Mouse (Mus musculus): ENCODE data around the gene Gm4707. TPM values are rescaled to one million over a fixed set of nuclear protein-coding genes. Genes with fewer than 3 reads are reported as not detected.
A peak's percentile ranks its signal among the peaks of the same experiment; 100 is the strongest.

Gm4707 gene
- total RNA-seq, 1 experiment, result 3.9 TPM

GRCm38 (mm10) chr17:71484711-71485110, 25.0 kb upstream of the Gm4707 start:
- Histone ChIP-seq H3K4me1 (ENCODE audit: control insufficient read depth in 2 of 2, insufficient read depth in 2 of 2, low read length in 2 of 2, poor library complexity in 1 of 2) (peaks cover 4 to 14% of the 10 kb centered on the region in 2 experiments; a peak in 3 of 4 replicates), H3K27ac (ENCODE audit: insufficient read depth, low read depth, low read length, poor library complexity, severe bottlenecking) (no peak overlapping the region), H3K36me3 (ENCODE audit: control insufficient read depth, insufficient read depth, low read length, poor library complexity, severe bottlenecking) (no peaks in the 10 kb centered on the region), H3K9ac (ENCODE audit: insufficient read depth, low read depth, low read length, poor library complexity, severe bottlenecking) (no peak overlapping the region), H3K9me3 (ENCODE audit: control insufficient read depth, insufficient read depth, low read depth, low read length) (no peaks in the 10 kb centered on the region), H3K4me3 (ENCODE audit: insufficient read depth in 1 of 2, low read depth in 1 of 2, low read length in 2 of 2, poor library complexity in 1 of 2, severe bottlenecking in 1 of 2) (no peak overlapping the region)
- no peak for DNase-seq (ENCODE audit: low read depth, low spot score)
- in situ Hi-C loops (cut with MboI; ENCODE audit: low sequenced_read_pairs in 2 of 2, unreplicated experiment in 2 of 2), result no loop called here
- TF ChIP-seq HCFC1 (IDR thresholded peaks at IDR 0.05; ENCODE audit: borderline replicate concordance, insufficient read depth, low read length) (no peak), ZC3H11A (IDR thresholded peaks at IDR 0.05; ENCODE audit: borderline replicate concordance, low read depth, low read length) (no peak), CHD2 (IDR thresholded peaks at IDR 0.05; ENCODE audit: low read depth, low read length) (no peak)

DNA sequence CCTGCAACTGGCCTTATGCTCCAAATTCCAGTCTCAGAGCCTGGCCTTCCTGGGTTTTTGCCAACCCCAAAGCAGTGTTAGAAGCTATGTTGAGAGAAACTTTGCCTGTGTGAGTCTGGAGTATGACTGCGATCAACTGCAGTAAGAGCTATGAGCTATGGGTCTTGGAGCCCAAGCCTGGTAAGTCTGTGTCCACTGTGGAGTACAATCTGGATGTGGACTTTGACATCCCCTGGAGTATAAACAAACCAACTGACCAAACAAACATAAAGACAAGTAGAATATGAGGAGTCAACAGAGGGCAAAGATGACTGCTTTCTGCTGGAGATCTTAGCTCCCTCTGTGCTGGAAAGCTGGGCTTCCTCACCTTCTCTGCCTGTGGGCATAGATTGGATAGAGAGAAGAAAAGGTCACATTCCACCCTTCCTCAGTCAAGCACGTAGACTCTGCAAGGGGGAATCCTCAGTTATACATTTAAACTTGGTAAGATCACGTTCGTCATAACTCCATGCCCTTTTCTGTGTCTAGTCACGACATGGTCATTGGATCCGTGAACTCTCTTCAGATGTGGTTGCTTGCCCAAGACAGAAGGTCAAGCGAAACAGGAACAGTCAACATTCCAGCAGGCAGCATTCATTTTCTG, 23.8 kb upstream of the Gm4707 start:
- H3K9me3 ChIP-seq (ENCODE audit: control insufficient read depth, insufficient read depth, low read depth, low read length), result no peaks in the 10 kb centered on the region
- TF ChIP-seq ZNF384 (IDR thresholded peaks at IDR 0.05; ENCODE audit: low read depth, low read length) (no peak), MAFK (IDR thresholded peaks at IDR 0.05; ENCODE audit: insufficient read depth, low read depth, low read length) (no peak), HCFC1 (IDR thresholded peaks at IDR 0.05; ENCODE audit: borderline replicate concordance, insufficient read depth, low read length) (no peak), CHD2 (IDR thresholded peaks at IDR 0.05; ENCODE audit: low read depth, low read length) (no peak), ZC3H11A (IDR thresholded peaks at IDR 0.05; ENCODE audit: borderline replicate concordance, low read depth, low read length) (no peak)
- no peak overlapping the region for H3K4me3 ChIP-seq (ENCODE audit: insufficient read depth in 1 of 2, low read depth in 1 of 2, low read length in 2 of 2, poor library complexity in 1 of 2, severe bottlenecking in 1 of 2)
- in situ Hi-C loops (cut with MboI; ENCODE audit: low sequenced_read_pairs in 2 of 2, unreplicated experiment in 2 of 2), result no loop called here
- no peak for DNase-seq (ENCODE audit: low read depth, low spot score)
- no peaks in the 10 kb centered on the region for H3K36me3 ChIP-seq (ENCODE audit: control insufficient read depth, insufficient read depth, low read length, poor library complexity, severe bottlenecking)
- no peak overlapping the region for H3K9ac ChIP-seq (ENCODE audit: insufficient read depth, low read depth, low read length, poor library complexity, severe bottlenecking)
- no peak overlapping the region for H3K27ac ChIP-seq (ENCODE audit: insufficient read depth, low read depth, low read length, poor library complexity, severe bottlenecking)
- H3K4me1 ChIP-seq (ENCODE audit: control insufficient read depth in 2 of 2, insufficient read depth in 2 of 2, low read length in 2 of 2, poor library complexity in 1 of 2), result peaks cover 6 to 17% of the 10 kb centered on the region in 2 experiments; a peak in 3 of 4 replicates

DNA sequence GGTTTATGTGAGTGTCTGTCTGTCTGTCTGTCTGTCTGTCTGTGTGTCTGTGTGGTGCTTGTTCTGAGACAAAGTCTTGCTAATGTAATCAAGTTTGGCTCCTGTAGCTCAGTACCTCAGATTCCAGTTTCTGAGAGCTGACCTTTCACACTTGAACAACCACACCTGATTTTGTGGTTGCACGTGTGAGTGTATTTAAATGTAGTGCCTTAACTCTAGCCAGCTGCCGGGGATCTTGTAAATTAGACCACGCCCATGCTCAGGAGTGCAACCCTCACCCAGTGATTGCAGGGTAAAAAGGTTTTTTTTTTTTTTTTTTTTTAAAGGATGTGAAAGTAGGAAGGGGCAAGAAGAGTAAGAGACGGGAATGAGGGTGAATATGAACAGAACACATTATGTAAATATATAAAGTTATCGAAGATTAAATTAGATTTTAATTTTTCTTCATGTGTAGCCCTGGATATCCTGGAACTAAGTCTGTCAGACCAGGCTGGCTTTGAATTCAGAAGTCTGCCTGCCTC, 19.7 kb upstream of the Gm4707 start:
- no peak overlapping the region for H3K4me3 ChIP-seq (ENCODE audit: insufficient read depth in 1 of 2, low read depth in 1 of 2, low read length in 2 of 2, poor library complexity in 1 of 2, severe bottlenecking in 1 of 2)
- no peak overlapping the region for H3K27ac ChIP-seq (ENCODE audit: insufficient read depth, low read depth, low read length, poor library complexity, severe bottlenecking)
- peaks cover 6 to 13% of the 10 kb centered on the region in 2 experiments; a peak in 3 of 4 replicates for H3K4me1 ChIP-seq (ENCODE audit: control insufficient read depth in 2 of 2, insufficient read depth in 2 of 2, low read length in 2 of 2, poor library complexity in 1 of 2)
- in situ Hi-C loops (cut with MboI; ENCODE audit: low sequenced_read_pairs in 2 of 2, unreplicated experiment in 2 of 2), result no loop called here
- no peaks in the 10 kb centered on the region for H3K9me3 ChIP-seq (ENCODE audit: control insufficient read depth, insufficient read depth, low read depth, low read length)
- H3K9ac ChIP-seq (ENCODE audit: insufficient read depth, low read depth, low read length, poor library complexity, severe bottlenecking), result no peak overlapping the region
- no peaks in the 10 kb centered on the region for H3K36me3 ChIP-seq (ENCODE audit: control insufficient read depth, insufficient read depth, low read length, poor library complexity, severe bottlenecking)
- DNase-seq (ENCODE audit: low read depth, low spot score), result no peak
- TF ChIP-seq MAFK (IDR thresholded peaks at IDR 0.05; ENCODE audit: insufficient read depth, low read depth, low read length) (no peak), CHD2 (IDR thresholded peaks at IDR 0.05; ENCODE audit: low read depth, low read length) (no peak), ZNF384 (IDR thresholded peaks at IDR 0.05; ENCODE audit: low read depth, low read length) (peak; percentile 80), ZC3H11A (IDR thresholded peaks at IDR 0.05; ENCODE audit: borderline replicate concordance, low read depth, low read length) (no peak), HCFC1 (IDR thresholded peaks at IDR 0.05; ENCODE audit: borderline replicate concordance, insufficient read depth, low read length) (no peak)

DNA sequence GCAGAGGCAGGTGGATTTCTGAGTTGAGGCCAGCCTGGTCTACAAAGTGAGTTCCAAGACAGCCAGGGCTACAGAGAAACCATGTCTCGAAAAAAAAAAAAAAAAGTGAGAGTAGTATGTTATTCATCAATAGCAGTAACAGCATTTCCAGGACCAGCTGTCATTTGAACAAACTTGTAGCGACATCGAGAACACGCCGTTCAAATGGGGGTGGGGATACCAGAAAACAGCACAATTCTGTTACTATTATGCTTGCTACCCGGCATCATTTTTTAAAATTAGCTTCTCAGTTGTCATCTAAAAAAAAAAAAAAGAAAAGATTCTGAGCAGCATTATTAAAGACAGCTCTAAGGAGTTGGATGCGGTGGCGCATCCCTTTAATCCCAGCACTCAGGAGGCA, 17.8 kb upstream of the Gm4707 start:
- H3K9me3 ChIP-seq (ENCODE audit: control insufficient read depth, insufficient read depth, low read depth, low read length), result no peaks in the 10 kb centered on the region
- no peak overlapping the region for H3K4me3 ChIP-seq (ENCODE audit: insufficient read depth in 1 of 2, low read depth in 1 of 2, low read length in 2 of 2, poor library complexity in 1 of 2, severe bottlenecking in 1 of 2)
- no peak overlapping the region for H3K27ac ChIP-seq (ENCODE audit: insufficient read depth, low read depth, low read length, poor library complexity, severe bottlenecking)
- in situ Hi-C loops (cut with MboI; ENCODE audit: low sequenced_read_pairs in 2 of 2, unreplicated experiment in 2 of 2), result no loop called here
- H3K4me1 ChIP-seq (ENCODE audit: control insufficient read depth in 2 of 2, insufficient read depth in 2 of 2, low read length in 2 of 2, poor library complexity in 1 of 2), result peaks cover 6 to 13% of the 10 kb centered on the region in 2 experiments
- DNase-seq (ENCODE audit: low read depth, low spot score), result no peak
- no peak overlapping the region for H3K9ac ChIP-seq (ENCODE audit: insufficient read depth, low read depth, low read length, poor library complexity, severe bottlenecking)
- no peaks in the 10 kb centered on the region for H3K36me3 ChIP-seq (ENCODE audit: control insufficient read depth, insufficient read depth, low read length, poor library complexity, severe bottlenecking)
- no peak for TF ChIP-seq ZNF384 (IDR thresholded peaks at IDR 0.05; ENCODE audit: low read depth, low read length)
- TF ChIP-seq CHD2 (IDR thresholded peaks at IDR 0.05; ENCODE audit: low read depth, low read length), result no peak
- no peak for TF ChIP-seq MAFK (IDR thresholded peaks at IDR 0.05; ENCODE audit: insufficient read depth, low read depth, low read length)
- TF ChIP-seq ZC3H11A (IDR thresholded peaks at IDR 0.05; ENCODE audit: borderline replicate concordance, low read depth, low read length), result no peak
- TF ChIP-seq HCFC1 (IDR thresholded peaks at IDR 0.05; ENCODE audit: borderline replicate concordance, insufficient read depth, low read length), result no peak

All from ES-E14 (cell line).